Mouse (Mus musculus) ES-E14 (cell line): ENCODE results near the gene Trim63.

Source experiments
- ZC3H11A ChIP-seq: IDR thresholded peaks from 2 replicates; pipeline ENCODE4 v1.6.1; 2012; ENCODE audit warnings: low read depth, mild to moderate bottlenecking, inconsistent platforms, low read length, borderline replicate concordance
- ZNF384 ChIP-seq: IDR thresholded peaks from 2 replicates; pipeline ENCODE4 v1.6.1; 2012; ENCODE audit warnings: low read depth, low read length, inconsistent platforms

- TF ChIP-seq ZC3H11A (no peak), ZNF384 (no peak)
Observed at GRCm38 (mm10) chr4:134284942-134285341, 30.0 kb upstream of the Trim63 start.
